Mouse (Mus musculus) testis, adult 2 months (tissue): Measurements from ENCODE around the gene Nlrp4a.
"Not testable (repeated sequence)": the region's sequence is repeated elsewhere in the genome, so short reads cannot be mapped to it uniquely, and the experiment has no call there.

Source experiments
- CTCF ChIP-seq: fragments of 200-500 bp; IDR thresholded peaks from 2 replicates; pipeline ENCODE4 v1.5.1; 2012; ENCODE audit warnings: low read depth, mild to moderate bottlenecking, inconsistent platforms, low read length, moderate library complexity; ENCODE audit not compliant: control insufficient read depth, insufficient read depth, insufficient replicate concordance
- POLR2A ChIP-seq: fragments of 200-500 bp; IDR thresholded peaks from 2 replicates; pipeline ENCODE4 v1.6.1; 2012; ENCODE audit warnings: low read depth, mild to moderate bottlenecking, inconsistent platforms, low read length, moderate library complexity; ENCODE audit not compliant: control insufficient read depth

GRCm38 (mm10) chr7:26386691-26387090, 48.2 kb upstream of the Nlrp4a start:
- TF ChIP-seq CTCF, POLR2A: not testable (repeated sequence)
